Mouse (Mus musculus): Measurements from ENCODE around the gene Nlgn1.

GRCm38 (mm10) chr3:26106361-26106760 lies 225.9 kb downstream of the Nlgn1 start:
- TF ChIP-seq POLR2A (IDR thresholded peaks at IDR 0.05; ENCODE audit: insufficient read depth, low read length) (no peak), CTCF (IDR thresholded peaks at IDR 0.05; ENCODE audit: low read depth, low read length) (no peak)

All from ES-Bruce4 (cell line).